Mouse (Mus musculus): Measurements from ENCODE around the gene Ccl9.

DNA sequence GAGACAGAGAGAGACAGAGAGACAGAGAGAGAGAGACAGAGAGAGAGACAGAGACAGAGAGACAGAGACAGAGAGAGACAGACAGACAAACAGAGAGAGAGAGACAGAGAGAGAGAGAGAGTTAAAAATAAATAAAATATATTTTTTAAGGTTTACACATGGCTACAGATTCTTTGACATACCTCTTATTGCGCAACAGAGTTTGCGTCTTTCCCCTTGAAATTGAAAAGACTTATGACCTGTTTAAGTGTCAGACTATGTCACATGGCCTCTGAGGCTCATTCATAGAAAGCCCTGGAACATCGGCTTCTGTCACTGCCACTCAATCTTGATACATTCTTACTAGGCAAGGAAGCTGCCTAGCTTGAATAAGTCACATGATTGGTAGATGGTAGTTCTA, 25.0 kb upstream of the Ccl9 start:
- TF ChIP-seq CTCF (IDR thresholded peaks at IDR 0.05; ENCODE audit: borderline replicate concordance, insufficient read depth, low read length): no peak
- TF ChIP-seq POLR2A (IDR thresholded peaks at IDR 0.05; ENCODE audit: low read depth, low read length): no peak

Measured in embryonic fibroblast, embryonic 13.5 days (primary cell).